Mouse (Mus musculus) right cerebral cortex, postnatal 36 days (tissue): ENCODE data around the gene Gmeb2.

ENCODE experiments used
- DNase-seq, 2 experiments: peaks; one replicate each; pipeline ENCODE4 v3.0.0; 2022; ENCODE audit warnings: low spot score in 2 of 2, mixed read lengths in 1 of 2

Gmeb2 gene

GRCm38 (mm10) chr2:181276766-181277165 is 11.1 kb downstream of the Gmeb2 start:
- DNase-seq: no peak

- DNase-seq: no peak
These were observed 13.2 kb downstream of the Gmeb2 start for GRCm38 (mm10) chr2:181274639-181275038.

- no peak for DNase-seq
These were observed 14.0 kb downstream of the Gmeb2 start for GRCm38 (mm10) chr2:181273829-181274228.

GRCm38 (mm10) chr2:181272092-181272491 is 15.7 kb downstream of the Gmeb2 start:
- DNase-seq: no peak

- no peak for DNase-seq
These were observed 21.0 kb downstream of the Gmeb2 start for GRCm38 (mm10) chr2:181266839-181267238.

GRCm38 (mm10) chr2:181253248-181253647 is 34.6 kb downstream of the Gmeb2 start:
- no peak for DNase-seq

GRCm38 (mm10) chr2:181251841-181252240 is 36.0 kb downstream of the Gmeb2 start:
- DNase-seq: no peak

- no peak for DNase-seq
These were observed 38.6 kb downstream of the Gmeb2 start for GRCm38 (mm10) chr2:181249217-181249616.

- no peak for DNase-seq
These were observed 42.8 kb downstream of the Gmeb2 start for GRCm38 (mm10) chr2:181245031-181245430.

- no peak for DNase-seq
These were observed 44.0 kb downstream of the Gmeb2 start for GRCm38 (mm10) chr2:181243706-181244394.

GRCm38 (mm10) chr2:181242314-181242665 is 45.5 kb downstream of the Gmeb2 start:
- no peak for DNase-seq

- DNase-seq: no peak
These were observed 46.1 kb downstream of the Gmeb2 start, which contains the start of gene Helz2 for GRCm38 (mm10) chr2:181241602-181242313. Helz2 (minus strand) TSS chr2:181242027.

GRCm38 (mm10) chr2:181240806-181241440 is 46.9 kb downstream of the Gmeb2 start:
- DNase-seq: no peak

GRCm38 (mm10) chr2:181239261-181239660 is 48.6 kb downstream of the Gmeb2 start:
- peak in 1 of 2 experiments; percentile 15 for DNase-seq

GRCm38 (mm10) chr2:181238861-181239260 is 49.0 kb downstream of the Gmeb2 start:
- DNase-seq: no peak

GRCm38 (mm10) chr2:181238091-181238610 is 49.7 kb downstream of the Gmeb2 start:
- DNase-seq: no peak

- no peak for DNase-seq
These were observed 50.4 kb downstream of the Gmeb2 start for GRCm38 (mm10) chr2:181237251-181238014.

- DNase-seq: no peak
These were observed 51.9 kb downstream of the Gmeb2 start for GRCm38 (mm10) chr2:181235681-181236566.

- DNase-seq: no peak
These were observed 53.2 kb downstream of the Gmeb2 start for GRCm38 (mm10) chr2:181234680-181235079.

GRCm38 (mm10) chr2:181233443-181233842 is 54.4 kb downstream of the Gmeb2 start:
- DNase-seq: no peak

GRCm38 (mm10) chr2:181231171-181231570 is 56.7 kb downstream of the Gmeb2 start:
- no peak for DNase-seq
